Mouse (Mus musculus): Measurements from ENCODE around the gene Olfr1501.

DNA sequence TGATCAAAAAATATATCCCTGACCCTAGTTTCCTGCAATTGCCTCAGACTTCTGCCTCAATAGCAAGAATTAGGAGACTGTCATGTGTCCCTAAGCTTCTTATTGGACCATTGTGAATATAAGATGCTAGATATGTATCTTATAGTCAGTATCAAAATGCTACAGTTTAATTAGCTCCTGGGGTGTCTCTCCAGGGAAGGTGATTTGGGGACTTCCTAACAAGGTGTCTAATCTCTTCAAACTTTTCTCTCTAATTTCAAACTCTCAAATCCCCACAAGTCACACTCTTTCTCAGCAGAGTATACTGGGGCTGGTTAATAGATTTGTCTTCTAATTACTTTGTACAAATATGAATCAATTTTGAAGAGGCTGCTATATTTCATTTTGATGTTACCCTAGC lies 52.4 kb downstream of the Olfr1501 start, which contains the start of gene Olfr1497:
- TF ChIP-seq CTCF (IDR thresholded peaks at IDR 0.05; ENCODE audit: borderline replicate concordance, control insufficient read depth, extremely low read depth, insufficient read depth, low read length, poor library complexity), result no peak
- no peak for TF ChIP-seq POLR2A (IDR thresholded peaks at IDR 0.05; ENCODE audit: control insufficient read depth, extremely low read depth, insufficient read depth, low read length, poor library complexity)

All from thymus, adult 2 months (tissue).